Mouse (Mus musculus) intestine, embryonic 15.5 days (tissue): ENCODE data around the gene Arhgap24. TPM values are rescaled to one million over a fixed set of nuclear protein-coding genes. Genes with fewer than 3 reads are reported as not detected.
A peak's percentile ranks its signal among the peaks of the same experiment; 100 is the strongest.

Source experiments
- ATAC-seq: fragments of 200-750 bp; cut with Nextera tagmentation; 2 replicates; pipeline ENCODE4 v1.8.0; 2017; ENCODE audit warnings: moderate TSS enrichment, moderate library complexity
- H3K27ac ChIP-seq: fragments of 300-500 bp; sonication (generic); 2 replicates; pipeline ENCODE4 v1.5.1; 2015; ENCODE audit warnings: mild to moderate bottlenecking, inconsistent platforms
- H3K27me3 ChIP-seq: fragments of 300-500 bp; sonication (generic); replicated peaks from 2 replicates; pipeline ENCODE4 v1.6.1; 2015; ENCODE audit warnings: inconsistent platforms
- H3K36me3 ChIP-seq: fragments of 300-500 bp; sonication (generic); 2 replicates; pipeline ENCODE4 v1.6.1; 2015; ENCODE audit warnings: inconsistent platforms
- H3K4me1 ChIP-seq: fragments of 300-500 bp; sonication (generic); replicated peaks from 2 replicates; pipeline ENCODE4 v1.6.1; 2015; ENCODE audit warnings: inconsistent platforms
- H3K4me2 ChIP-seq: fragments of 300-500 bp; sonication (generic); replicated peaks from 2 replicates; pipeline ENCODE4 v1.6.1; 2015; ENCODE audit warnings: mild to moderate bottlenecking, inconsistent platforms
- H3K4me3 ChIP-seq: fragments of 300-500 bp; sonication (generic); replicated peaks from 2 replicates; pipeline ENCODE4 v1.5.1; 2015; ENCODE audit warnings: inconsistent platforms
- H3K9ac ChIP-seq: fragments of 300-500 bp; sonication (generic); 2 replicates; pipeline ENCODE4 v1.6.1; 2015; ENCODE audit warnings: inconsistent platforms
- H3K9me3 ChIP-seq: fragments of 300-500 bp; sonication (generic); 2 replicates; pipeline ENCODE4 v1.6.1; 2016; ENCODE audit warnings: inconsistent platforms
- WGBS: fragments of 180-500 bp; shearing (Covaris S2); methylation state at CpG from one replicate; pipeline ENCODE4 v1.1.7; 2015; 5-methylcytosine and 5-hydroxymethylcytosine counted together
- polyA plus RNA-seq: library from polyadenylated mRNA; unstranded; fragments of >200 nt; fragmentation: Nextera tagmentation; extraction: Ambion mirVana; gene quantifications from 2 replicates; pipeline ENCODE4 v1.2.1, GENCODE M21; 2015

Arhgap24 gene
- polyA plus RNA-seq, 1 experiment from 2014 or later = 12.0 TPM

GRCm38 (mm10) chr5:102766311-102767057 is 285.3 kb downstream of the Arhgap24 start:
- H3K9ac ChIP-seq = no peak overlapping the region
- H3K27ac ChIP-seq = no peak overlapping the region
- 84% methylated on average over 6 of the region's 6 CpGs for whole genome bisulfite sequencing
- H3K9me3 ChIP-seq = no peaks in the 10 kb centered on the region
- no peaks in the 10 kb centered on the region for H3K27me3 ChIP-seq
- ATAC-seq = no peak; the same call in 1 of the 2 replicates
- no peak overlapping the region for H3K4me2 ChIP-seq
- no peaks in the 10 kb centered on the region for H3K36me3 ChIP-seq
- no peak overlapping the region for H3K4me3 ChIP-seq
- H3K4me1 ChIP-seq = peaks cover 6% of the 10 kb centered on the region; the same call in 1 of the 2 replicates

- H3K9me3 ChIP-seq = no peaks in the 10 kb centered on the region
- H3K9ac ChIP-seq = no peak overlapping the region
- H3K4me2 ChIP-seq = no peak overlapping the region
- no peak overlapping the region for H3K27ac ChIP-seq
- ATAC-seq = no peak
- WGBS = 87% methylated on average over 4 of the region's 4 CpGs
- H3K36me3 ChIP-seq = no peaks in the 10 kb centered on the region
- H3K4me1 ChIP-seq = peaks cover 6% of the 10 kb centered on the region; the same call in 1 of the 2 replicates
- no peak overlapping the region for H3K4me3 ChIP-seq
- H3K27me3 ChIP-seq = no peaks in the 10 kb centered on the region
Observed at GRCm38 (mm10) chr5:102767058-102767444, 285.9 kb downstream of the Arhgap24 start.

- Histone ChIP-seq H3K4me2 (no peak overlapping the region), H3K27me3 (no peaks in the 10 kb centered on the region), H3K27ac (no peak overlapping the region), H3K4me1 (peaks cover 6% of the 10 kb centered on the region; the same call in 1 of the 2 replicates), H3K9ac (no peak overlapping the region), H3K9me3 (no peaks in the 10 kb centered on the region), H3K36me3 (no peaks in the 10 kb centered on the region), H3K4me3 (no peak overlapping the region)
- no peak for ATAC-seq
- 67% methylated on average over 7 of the region's 7 CpGs for WGBS
Observed at GRCm38 (mm10) chr5:102767822-102768221, 286.6 kb downstream of the Arhgap24 start.

GRCm38 (mm10) chr5:102768385-102769080 is 287.3 kb downstream of the Arhgap24 start:
- Histone ChIP-seq H3K4me2 (peak overlapping the region; percentile 41), H3K36me3 (no peaks in the 10 kb centered on the region), H3K27me3 (no peaks in the 10 kb centered on the region), H3K9me3 (no peaks in the 10 kb centered on the region), H3K4me3 (no peak overlapping the region), H3K9ac (no peak overlapping the region), H3K4me1 (peaks cover 6% of the 10 kb centered on the region; the same call in 1 of the 2 replicates), H3K27ac (no peak overlapping the region)
- ATAC-seq = peak; percentile 89
- 24% methylated on average over 12 of the region's 12 CpGs for WGBS

GRCm38 (mm10) chr5:102770611-102771010 is 289.4 kb downstream of the Arhgap24 start:
- H3K9me3 ChIP-seq = no peaks in the 10 kb centered on the region
- no peak for ATAC-seq
- no peak overlapping the region for H3K4me3 ChIP-seq
- 35% methylated on average over 7 of the region's 7 CpGs for WGBS
- no peaks in the 10 kb centered on the region for H3K36me3 ChIP-seq
- H3K27ac ChIP-seq = no peak overlapping the region
- H3K9ac ChIP-seq = no peak overlapping the region
- H3K4me2 ChIP-seq = no peak overlapping the region
- H3K4me1 ChIP-seq = peaks cover 6% of the 10 kb centered on the region; the same call in 1 of the 2 replicates
- H3K27me3 ChIP-seq = no peaks in the 10 kb centered on the region

GRCm38 (mm10) chr5:102774500-102774899 is 293.3 kb downstream of the Arhgap24 start:
- H3K4me2 ChIP-seq = no peak overlapping the region
- no peaks in the 10 kb centered on the region for H3K4me1 ChIP-seq
- no peak overlapping the region for H3K27ac ChIP-seq
- H3K9me3 ChIP-seq = no peaks in the 10 kb centered on the region
- ATAC-seq = no peak
- H3K4me3 ChIP-seq = no peak overlapping the region
- H3K9ac ChIP-seq = no peak overlapping the region
- H3K36me3 ChIP-seq = no peaks in the 10 kb centered on the region
- 45% methylated on average over 4 of the region's 4 CpGs for WGBS
- H3K27me3 ChIP-seq = no peaks in the 10 kb centered on the region

- Histone ChIP-seq H3K4me1 (no peaks in the 10 kb centered on the region), H3K27me3 (no peaks in the 10 kb centered on the region), H3K4me2 (no peak overlapping the region), H3K9ac (no peak overlapping the region), H3K36me3 (no peaks in the 10 kb centered on the region), H3K9me3 (no peaks in the 10 kb centered on the region), H3K27ac (no peak overlapping the region), H3K4me3 (no peak overlapping the region)
- WGBS = 94% methylated on average over 9 of the region's 9 CpGs
- no peak for ATAC-seq
Observed at GRCm38 (mm10) chr5:102777255-102777654, 296.1 kb downstream of the Arhgap24 start.

- no peak overlapping the region for H3K4me3 ChIP-seq
- no peak overlapping the region for H3K9ac ChIP-seq
- no peak for ATAC-seq
- no peaks in the 10 kb centered on the region for H3K27me3 ChIP-seq
- H3K27ac ChIP-seq = no peak overlapping the region
- H3K4me1 ChIP-seq = no peaks in the 10 kb centered on the region
- H3K9me3 ChIP-seq = no peaks in the 10 kb centered on the region
- no peak overlapping the region for H3K4me2 ChIP-seq
- 72% methylated on average over 9 of the region's 9 CpGs for WGBS
- no peaks in the 10 kb centered on the region for H3K36me3 ChIP-seq
Observed at GRCm38 (mm10) chr5:102777852-102778251, 296.7 kb downstream of the Arhgap24 start.

- no peak for ATAC-seq
- H3K9me3 ChIP-seq = no peaks in the 10 kb centered on the region
- H3K4me1 ChIP-seq = no peaks in the 10 kb centered on the region
- no peak overlapping the region for H3K4me2 ChIP-seq
- no peak overlapping the region for H3K9ac ChIP-seq
- H3K27me3 ChIP-seq = no peaks in the 10 kb centered on the region
- no peaks in the 10 kb centered on the region for H3K36me3 ChIP-seq
- WGBS = 76% methylated on average over 5 of the region's 5 CpGs
- H3K4me3 ChIP-seq = no peak overlapping the region
- H3K27ac ChIP-seq = no peak overlapping the region
Observed at GRCm38 (mm10) chr5:102778253-102778652, 297.1 kb downstream of the Arhgap24 start.

- Histone ChIP-seq H3K36me3 (no peaks in the 10 kb centered on the region), H3K9me3 (no peaks in the 10 kb centered on the region), H3K9ac (no peak overlapping the region), H3K4me3 (no peak overlapping the region), H3K4me1 (no peaks in the 10 kb centered on the region), H3K27ac (no peak overlapping the region), H3K4me2 (no peak overlapping the region), H3K27me3 (no peaks in the 10 kb centered on the region)
- ATAC-seq = no peak
- 42% methylated on average over 4 of the region's 4 CpGs for WGBS
Observed at GRCm38 (mm10) chr5:102783585-102783984, 302.4 kb downstream of the Arhgap24 start.

- ATAC-seq = no peak
- H3K4me2 ChIP-seq = no peak overlapping the region
- H3K4me1 ChIP-seq = no peaks in the 10 kb centered on the region
- 59% methylated on average over 2 of the region's 2 CpGs for WGBS
- H3K36me3 ChIP-seq = no peaks in the 10 kb centered on the region
- no peaks in the 10 kb centered on the region for H3K9me3 ChIP-seq
- H3K9ac ChIP-seq = no peak overlapping the region
- H3K27ac ChIP-seq = no peak overlapping the region
- H3K27me3 ChIP-seq = no peaks in the 10 kb centered on the region
- no peak overlapping the region for H3K4me3 ChIP-seq
Observed at GRCm38 (mm10) chr5:102786123-102786522, 304.9 kb downstream of the Arhgap24 start.

GRCm38 (mm10) chr5:102788437-102788836 is 307.2 kb downstream of the Arhgap24 start:
- Histone ChIP-seq H3K4me3 (no peak overlapping the region), H3K27ac (no peak overlapping the region), H3K36me3 (no peaks in the 10 kb centered on the region), H3K9ac (no peak overlapping the region), H3K4me2 (no peak overlapping the region), H3K27me3 (no peaks in the 10 kb centered on the region), H3K9me3 (no peaks in the 10 kb centered on the region), H3K4me1 (no peaks in the 10 kb centered on the region)
- ATAC-seq = no peak
- 55% methylated on average over 3 of the region's 3 CpGs for WGBS
